Mouse (Mus musculus): ENCODE results near the gene Prkcb. TPM values are rescaled to one million over a fixed set of nuclear protein-coding genes. Genes with fewer than 3 reads are reported as not detected.

Gene Prkcb
- polyA plus RNA-seq, 1 experiment: 767 TPM

DNA sequence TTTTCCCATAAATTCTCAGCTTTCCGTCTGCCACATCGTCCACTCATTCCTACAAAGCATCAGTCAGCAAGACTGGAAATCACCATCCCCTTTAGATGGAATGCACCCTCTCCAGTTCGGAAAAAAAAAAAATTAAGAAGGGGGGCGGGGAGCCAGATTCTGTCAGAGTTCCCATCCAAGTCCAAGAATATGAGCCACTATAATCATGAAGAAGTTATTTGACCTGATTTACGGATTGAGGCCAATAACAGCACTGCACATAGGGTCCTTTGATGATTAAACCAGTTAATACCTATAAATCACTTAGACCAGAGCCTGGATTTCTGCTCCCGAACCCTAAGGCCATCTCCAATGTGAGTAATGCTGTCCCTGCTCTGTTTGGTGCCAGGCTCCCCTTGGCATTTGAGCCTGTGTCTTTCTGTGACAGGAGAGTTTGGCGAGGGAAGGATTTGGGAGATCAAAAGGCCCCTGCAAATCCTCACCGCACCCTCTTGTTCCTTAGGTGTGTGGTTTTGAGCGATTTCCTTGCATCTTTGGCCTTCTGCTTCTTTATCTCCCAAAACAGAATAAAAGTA is 308.1 kb downstream of the Prkcb start:
- no peak overlapping the region for H3K4me3 ChIP-seq (ENCODE audit: insufficient read depth, low read length)
- H3K4me1 ChIP-seq (ENCODE audit: control insufficient read depth, insufficient read depth, low read length): 0 out of 2 replicates have a peak, but pooled peaks cover 8% of the 10 kb centered on the region
- no peak for TF ChIP-seq CTCF (IDR thresholded peaks at IDR 0.05; ENCODE audit: extremely low read depth, insufficient read depth, low read length)
- no peak for TF ChIP-seq POLR2A (IDR thresholded peaks at IDR 0.05; ENCODE audit: extremely low read depth, insufficient read depth, low read length)
- H3K27ac ChIP-seq (ENCODE audit: insufficient read depth, low read length): no peak overlapping the region

DNA sequence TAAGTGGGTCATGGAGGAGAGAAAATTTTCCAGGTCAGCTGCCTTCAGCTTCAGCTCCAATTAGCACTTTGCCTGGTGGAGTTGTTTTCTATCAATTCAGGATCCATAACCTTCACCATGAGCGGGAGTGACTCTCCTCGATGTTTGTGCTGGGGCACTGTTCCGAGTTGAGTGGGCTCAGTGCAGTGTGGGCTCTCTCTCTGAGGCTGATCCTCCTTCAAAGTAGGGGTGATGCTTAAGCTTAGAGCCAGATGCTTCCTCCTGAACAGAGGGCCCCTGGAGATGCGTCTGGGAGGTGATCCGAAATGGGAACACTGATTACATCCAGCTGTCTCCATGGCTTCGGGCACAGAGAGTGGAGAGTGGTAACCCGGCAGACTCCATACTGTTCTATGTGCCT is 308.8 kb downstream of the Prkcb start:
- Histone ChIP-seq H3K27ac (ENCODE audit: insufficient read depth, low read length) (no peak overlapping the region), H3K4me3 (ENCODE audit: insufficient read depth, low read length) (no peak overlapping the region), H3K4me1 (ENCODE audit: control insufficient read depth, insufficient read depth, low read length) (0 out of 2 replicates have a peak, but pooled peaks cover 8% of the 10 kb centered on the region)
- TF ChIP-seq POLR2A (IDR thresholded peaks at IDR 0.05; ENCODE audit: extremely low read depth, insufficient read depth, low read length): no peak

DNA sequence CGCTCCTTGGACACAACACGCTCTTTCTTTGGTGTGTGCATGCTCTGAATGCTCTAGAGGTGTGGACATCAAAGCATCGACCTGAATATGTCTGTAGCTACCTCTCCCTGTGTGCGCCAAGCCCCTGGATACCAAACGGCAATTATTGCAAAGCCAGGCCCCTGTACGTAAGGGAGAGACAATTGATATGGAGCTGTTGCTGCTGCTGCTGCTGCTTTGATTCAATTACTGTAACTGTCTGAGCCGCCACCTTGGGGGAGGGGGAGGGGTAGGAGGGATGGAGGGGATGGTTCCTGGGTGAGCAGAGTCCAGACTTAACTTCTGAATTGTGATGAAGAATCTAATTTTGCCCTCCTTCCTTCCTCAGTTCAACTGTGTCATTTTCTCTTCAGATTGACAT is 312.3 kb downstream of the Prkcb start:
- TF ChIP-seq POLR2A (IDR thresholded peaks at IDR 0.05; ENCODE audit: extremely low read depth, insufficient read depth, low read length): no peak
- TF ChIP-seq CTCF (IDR thresholded peaks at IDR 0.05; ENCODE audit: extremely low read depth, insufficient read depth, low read length): no peak
- no peak overlapping the region for H3K4me3 ChIP-seq (ENCODE audit: insufficient read depth, low read length)
- H3K27ac ChIP-seq (ENCODE audit: insufficient read depth, low read length): no peak overlapping the region
- H3K4me1 ChIP-seq (ENCODE audit: control insufficient read depth, insufficient read depth, low read length): 0 out of 2 replicates have a peak, but pooled peaks cover 7% of the 10 kb centered on the region

DNA sequence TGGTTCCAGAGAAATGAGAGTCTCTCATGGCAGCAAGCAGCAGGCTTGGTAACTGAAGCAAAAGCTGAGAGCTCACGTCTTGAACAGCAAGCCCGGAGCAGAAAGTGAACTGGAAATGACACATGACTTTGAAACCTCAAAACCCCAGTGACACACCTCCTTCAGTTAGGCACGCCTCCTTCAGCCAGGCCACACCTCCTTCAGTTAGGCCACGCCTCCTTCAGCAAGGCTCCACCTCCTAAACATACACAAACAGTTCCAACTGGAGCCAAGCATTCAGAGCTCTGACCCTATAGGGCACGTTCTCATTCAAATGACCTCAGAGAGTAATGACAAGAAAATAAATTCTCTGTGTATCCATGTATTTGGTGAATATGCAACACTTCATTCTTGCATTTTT is 316.5 kb downstream of the Prkcb start:
- no peak overlapping the region for H3K4me3 ChIP-seq (ENCODE audit: insufficient read depth, low read length)
- no peaks in the 10 kb centered on the region for H3K4me1 ChIP-seq (ENCODE audit: control insufficient read depth, insufficient read depth, low read length)
- H3K27ac ChIP-seq (ENCODE audit: insufficient read depth, low read length): no peak overlapping the region
- TF ChIP-seq CTCF (IDR thresholded peaks at IDR 0.05; ENCODE audit: extremely low read depth, insufficient read depth, low read length) (no peak), POLR2A (IDR thresholded peaks at IDR 0.05; ENCODE audit: extremely low read depth, insufficient read depth, low read length) (no peak)

DNA sequence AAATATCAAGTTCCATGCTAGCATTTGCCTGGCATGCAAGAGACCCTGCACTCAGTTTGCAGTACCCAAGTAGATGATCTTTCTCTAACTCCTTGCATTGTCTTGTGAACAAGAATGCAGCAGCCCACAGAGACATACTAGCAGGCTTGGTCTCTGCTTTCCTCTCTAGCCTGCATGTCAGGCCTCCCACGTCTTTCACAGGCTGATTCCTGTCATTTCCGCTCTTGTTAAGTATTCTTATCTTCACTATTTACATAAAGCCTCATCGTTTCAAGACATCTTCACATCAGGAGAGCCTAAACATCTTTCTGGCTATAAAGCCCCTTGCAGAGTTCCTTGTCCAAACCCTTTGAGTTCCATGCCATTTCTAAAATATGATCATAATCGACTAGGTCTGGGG is 320.9 kb downstream of the Prkcb start:
- no peak for TF ChIP-seq CTCF (IDR thresholded peaks at IDR 0.05; ENCODE audit: extremely low read depth, insufficient read depth, low read length)
- no peak for TF ChIP-seq POLR2A (IDR thresholded peaks at IDR 0.05; ENCODE audit: extremely low read depth, insufficient read depth, low read length)
- H3K27ac ChIP-seq (ENCODE audit: insufficient read depth, low read length): no peak overlapping the region
- no peak overlapping the region for H3K4me3 ChIP-seq (ENCODE audit: insufficient read depth, low read length)
- H3K4me1 ChIP-seq (ENCODE audit: control insufficient read depth, insufficient read depth, low read length): no peaks in the 10 kb centered on the region

DNA sequence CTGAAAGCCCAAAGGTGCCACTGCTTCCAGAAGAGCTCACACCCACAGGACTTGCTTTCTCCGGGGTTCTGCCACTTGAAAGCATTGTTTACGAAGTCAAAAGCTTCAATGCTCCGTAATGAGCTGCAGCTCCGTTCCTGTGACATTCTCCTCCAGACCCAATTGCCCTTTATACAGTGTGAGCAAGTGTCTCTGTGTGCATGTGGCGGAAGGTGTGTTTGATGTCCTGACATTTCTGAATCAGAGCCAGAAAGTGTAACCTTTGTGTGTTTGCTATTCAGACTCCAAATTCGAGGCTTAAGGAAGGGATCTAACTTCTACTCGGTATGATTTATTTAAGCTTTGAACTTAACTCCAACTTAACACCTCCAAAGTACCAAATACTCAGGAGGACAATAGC is 321.6 kb downstream of the Prkcb start:
- TF ChIP-seq CTCF (IDR thresholded peaks at IDR 0.05; ENCODE audit: extremely low read depth, insufficient read depth, low read length): no peak
- no peak for TF ChIP-seq POLR2A (IDR thresholded peaks at IDR 0.05; ENCODE audit: extremely low read depth, insufficient read depth, low read length)
- Histone ChIP-seq H3K27ac (ENCODE audit: insufficient read depth, low read length) (no peak overlapping the region), H3K4me1 (ENCODE audit: control insufficient read depth, insufficient read depth, low read length) (no peaks in the 10 kb centered on the region), H3K4me3 (ENCODE audit: insufficient read depth, low read length) (no peak overlapping the region)

DNA sequence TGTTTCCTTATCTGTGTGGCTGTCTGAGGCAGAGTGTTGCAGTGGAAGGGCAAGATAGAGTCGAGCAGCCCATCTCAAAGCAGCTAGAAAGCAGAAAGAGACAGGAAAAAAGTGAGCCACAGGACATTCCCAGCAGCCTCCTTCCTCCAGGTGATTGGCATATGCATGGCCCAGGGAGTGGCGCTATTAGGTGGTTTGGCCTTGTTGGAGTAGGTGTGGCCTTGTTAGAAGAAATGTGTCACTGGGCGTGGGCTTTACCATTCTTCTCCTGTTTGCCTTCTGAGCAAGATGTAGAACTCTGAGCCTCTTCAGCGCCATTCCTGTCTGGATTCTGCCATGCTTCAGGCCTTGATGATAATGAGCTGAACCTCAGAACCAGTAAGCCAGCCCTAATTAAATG is 325.3 kb downstream of the Prkcb start:
- no peak for TF ChIP-seq POLR2A (IDR thresholded peaks at IDR 0.05; ENCODE audit: extremely low read depth, insufficient read depth, low read length)
- TF ChIP-seq CTCF (IDR thresholded peaks at IDR 0.05; ENCODE audit: extremely low read depth, insufficient read depth, low read length): no peak
- Histone ChIP-seq H3K4me1 (ENCODE audit: control insufficient read depth, insufficient read depth, low read length) (no peaks in the 10 kb centered on the region), H3K4me3 (ENCODE audit: insufficient read depth, low read length) (no peak overlapping the region), H3K27ac (ENCODE audit: insufficient read depth, low read length) (no peak overlapping the region)

DNA sequence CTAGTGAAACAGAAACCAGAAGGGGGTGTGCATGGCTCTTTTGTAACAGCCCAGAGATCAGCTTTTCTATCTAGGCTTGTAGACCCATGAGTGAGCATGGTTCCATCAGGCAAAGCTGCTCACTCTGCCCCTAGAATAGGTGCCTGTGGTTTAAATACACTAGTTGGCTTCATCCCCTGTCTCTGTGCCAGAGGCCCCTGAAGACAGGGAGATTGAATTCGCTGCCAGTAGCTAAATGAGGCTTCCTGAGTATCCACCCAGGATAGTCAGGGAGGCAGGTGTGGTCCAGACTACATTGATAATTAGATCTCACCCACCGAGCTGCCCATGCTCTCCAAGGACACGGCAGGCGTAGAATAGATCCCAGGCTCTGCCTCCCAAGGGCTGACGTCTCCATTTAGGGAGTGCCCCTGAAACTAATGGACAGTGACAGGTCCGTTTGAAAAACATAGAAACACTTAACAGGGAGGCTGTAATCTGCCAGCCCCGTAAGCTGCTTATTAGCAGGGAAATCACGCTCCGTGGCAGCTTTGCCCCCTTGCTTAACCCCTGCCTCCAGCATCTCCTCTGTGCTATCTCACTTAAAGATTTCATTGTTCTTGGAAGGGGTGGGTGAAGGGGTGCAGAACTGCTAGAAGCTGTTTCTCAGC is 333.7 kb downstream of the Prkcb start:
- Histone ChIP-seq H3K4me1 (ENCODE audit: control insufficient read depth, insufficient read depth, low read length) (peaks cover 4% of the 10 kb centered on the region), H3K27ac (ENCODE audit: insufficient read depth, low read length) (no peak overlapping the region), H3K4me3 (ENCODE audit: insufficient read depth, low read length) (no peak overlapping the region)
- TF ChIP-seq CTCF (IDR thresholded peaks at IDR 0.05; ENCODE audit: extremely low read depth, insufficient read depth, low read length): no peak
- TF ChIP-seq POLR2A (IDR thresholded peaks at IDR 0.05; ENCODE audit: extremely low read depth, insufficient read depth, low read length): no peak

DNA sequence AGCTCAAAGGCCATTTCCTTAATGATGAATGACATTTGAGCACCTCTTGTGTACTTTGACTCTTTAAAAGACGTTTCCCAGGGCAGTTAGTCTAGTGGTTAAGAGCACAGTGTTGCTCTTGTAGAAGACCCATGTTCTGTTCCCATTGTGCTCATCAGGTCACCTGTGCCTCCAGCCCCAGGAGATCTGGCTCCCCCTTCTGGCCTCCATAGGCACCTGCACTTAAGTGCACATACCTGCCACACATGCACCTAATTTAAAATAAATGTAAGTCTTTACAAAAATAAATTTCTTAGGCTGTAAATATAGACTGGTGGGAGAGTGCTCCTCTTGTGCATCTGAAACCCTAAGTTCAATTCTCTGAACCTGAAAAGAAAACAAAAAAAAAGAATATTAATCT is 335.2 kb downstream of the Prkcb start:
- no peak overlapping the region for H3K4me3 ChIP-seq (ENCODE audit: insufficient read depth, low read length)
- H3K27ac ChIP-seq (ENCODE audit: insufficient read depth, low read length): no peak overlapping the region
- H3K4me1 ChIP-seq (ENCODE audit: control insufficient read depth, insufficient read depth, low read length): peaks cover 4% of the 10 kb centered on the region
- TF ChIP-seq CTCF (IDR thresholded peaks at IDR 0.05; ENCODE audit: extremely low read depth, insufficient read depth, low read length) (no peak), POLR2A (IDR thresholded peaks at IDR 0.05; ENCODE audit: extremely low read depth, insufficient read depth, low read length) (no peak)

DNA sequence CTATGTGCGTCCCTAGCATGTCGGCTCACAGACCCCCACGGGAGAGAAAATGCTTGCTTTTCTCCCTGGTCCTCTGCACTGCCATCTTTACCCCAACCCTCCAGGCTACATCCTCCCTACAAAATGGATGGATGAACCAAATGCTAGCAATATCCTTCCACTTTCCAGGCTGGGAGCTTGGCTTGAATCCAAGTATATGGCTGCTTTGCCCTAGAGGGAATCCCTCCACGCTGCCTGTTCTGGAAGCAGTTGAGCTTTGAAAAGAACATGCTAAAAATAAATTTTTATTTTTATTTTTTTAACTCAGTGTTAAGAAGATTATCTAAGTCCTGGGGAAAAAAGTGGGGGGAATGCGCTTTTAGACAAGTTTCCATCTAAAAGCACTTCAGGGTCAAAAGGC is 339.5 kb downstream of the Prkcb start:
- no peak overlapping the region for H3K4me3 ChIP-seq (ENCODE audit: insufficient read depth, low read length)
- H3K4me1 ChIP-seq (ENCODE audit: control insufficient read depth, insufficient read depth, low read length): peaks cover 2% of the 10 kb centered on the region; the same call in 1 of the 2 replicates
- no peak overlapping the region for H3K27ac ChIP-seq (ENCODE audit: insufficient read depth, low read length)
- TF ChIP-seq POLR2A (IDR thresholded peaks at IDR 0.05; ENCODE audit: extremely low read depth, insufficient read depth, low read length) (no peak), CTCF (IDR thresholded peaks at IDR 0.05; ENCODE audit: extremely low read depth, insufficient read depth, low read length) (no peak)

Data from cortical plate, adult 2 months (tissue).